Mouse (Mus musculus): ENCODE results near the gene Syt1. TPM values are rescaled to one million over a fixed set of nuclear protein-coding genes. Genes with fewer than 3 reads are reported as not detected.

Gene Syt1
- polyA plus RNA-seq, 2 experiments from 2014 or later = not detected

- ATAC-seq = no peak
These were observed 126.3 kb downstream of the Syt1 start for GRCm38 (mm10) chr10:108884520-108884919.

- ATAC-seq = no peak
These were observed 130.4 kb downstream of the Syt1 start for GRCm38 (mm10) chr10:108880372-108880771.

DNA sequence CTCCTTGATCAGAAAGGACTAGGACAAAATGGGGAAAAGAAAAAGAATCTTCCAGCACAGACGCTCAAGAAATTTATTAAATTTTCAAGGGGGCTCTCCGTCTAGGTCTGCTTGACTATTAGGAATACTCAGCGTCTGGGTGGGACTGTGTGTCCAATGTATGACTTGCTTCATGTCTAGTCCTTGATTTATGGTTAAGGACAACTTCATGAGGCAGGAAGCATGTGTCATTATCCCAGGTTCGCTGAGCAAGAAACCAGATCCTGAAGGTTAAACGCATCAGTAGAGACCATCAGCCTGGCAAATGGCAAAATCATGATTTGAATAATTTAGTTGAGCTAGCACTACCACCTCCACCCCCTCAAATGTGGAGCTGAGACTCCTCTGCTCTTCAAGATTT lies 135.1 kb downstream of the Syt1 start:
- ATAC-seq = no peak

DNA sequence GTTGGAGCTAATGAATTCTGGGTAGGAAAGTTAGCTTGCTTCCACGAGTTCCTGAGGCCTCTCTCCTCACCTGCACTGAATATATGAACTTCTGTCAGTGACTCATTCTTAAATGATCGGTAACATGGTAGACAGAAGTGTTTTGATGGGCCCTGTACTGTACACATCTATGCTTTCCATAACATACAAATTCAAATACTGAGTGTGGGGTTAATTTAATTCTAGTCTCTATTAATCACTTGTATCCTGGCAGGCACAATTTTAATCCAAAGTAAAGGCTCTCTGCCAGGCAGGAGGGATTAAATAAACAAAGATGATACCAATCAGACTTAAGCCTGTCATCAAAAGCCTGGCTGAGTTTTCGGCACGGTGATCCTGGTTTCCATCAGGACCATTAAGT lies 136.1 kb downstream of the Syt1 start:
- ATAC-seq = no peak

DNA sequence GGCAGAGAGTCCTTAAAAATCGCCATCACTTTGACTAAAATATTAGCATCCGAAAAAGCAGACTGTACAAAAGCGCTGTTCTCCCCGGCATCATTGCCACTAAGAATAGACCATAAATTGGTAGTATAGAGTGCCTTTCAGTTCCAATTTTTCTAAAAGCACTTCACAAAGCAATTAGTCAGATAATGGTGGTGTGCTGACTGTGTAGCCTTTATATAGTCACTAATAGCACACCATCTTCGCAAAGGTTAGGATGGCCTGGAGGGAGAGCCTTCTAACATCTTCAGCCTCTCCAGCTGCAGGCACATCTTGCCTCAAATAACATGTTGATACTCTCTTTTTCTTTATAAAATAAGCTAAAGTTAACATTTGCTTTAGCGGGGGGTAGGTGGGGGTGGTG lies 138.4 kb downstream of the Syt1 start:
- no peak for ATAC-seq

DNA sequence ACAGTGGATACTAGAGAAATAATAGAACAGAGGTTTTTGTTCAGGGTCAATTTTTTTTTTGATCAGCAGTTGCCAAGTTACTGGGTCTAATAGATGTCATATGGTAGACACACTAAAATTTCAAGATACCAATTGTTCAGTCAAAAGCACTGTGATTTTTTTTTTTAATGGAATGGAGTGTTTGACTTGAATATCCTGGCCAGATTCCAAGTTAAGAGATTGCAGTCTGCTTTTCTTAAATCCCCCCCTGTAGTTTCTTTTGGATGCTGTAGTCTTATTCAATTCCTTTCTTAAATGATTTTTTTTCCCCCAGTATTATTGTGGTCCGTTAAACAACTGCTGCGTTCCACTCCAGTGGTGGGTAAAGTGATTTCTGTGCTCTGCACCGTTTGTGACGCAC lies 140.2 kb downstream of the Syt1 start:
- ATAC-seq = no peak

GRCm38 (mm10) chr10:108868136-108868535 lies 142.6 kb downstream of the Syt1 start:
- no peak for ATAC-seq

DNA sequence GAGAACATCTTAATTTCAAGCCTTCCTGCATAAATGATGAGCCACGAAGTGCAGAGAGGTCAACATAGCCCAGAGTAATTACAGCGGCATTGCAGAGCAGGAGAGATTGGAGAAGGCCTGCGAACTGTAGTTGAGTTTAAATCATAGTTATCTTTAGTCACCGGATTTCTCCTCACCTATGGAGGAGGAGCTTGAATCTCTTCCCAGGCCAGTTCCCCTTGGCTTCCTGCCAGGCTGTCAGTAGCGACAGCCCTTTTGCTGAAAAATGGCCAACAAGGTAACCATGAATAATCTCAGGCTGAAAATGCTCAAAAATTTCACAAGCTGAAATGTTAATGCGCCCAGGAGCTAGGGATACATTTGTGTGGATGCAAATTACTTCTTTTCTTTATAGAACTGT lies 143.6 kb downstream of the Syt1 start:
- ATAC-seq = no peak

- no peak for ATAC-seq
These were observed 145.2 kb downstream of the Syt1 start for GRCm38 (mm10) chr10:108865586-108865985.

DNA sequence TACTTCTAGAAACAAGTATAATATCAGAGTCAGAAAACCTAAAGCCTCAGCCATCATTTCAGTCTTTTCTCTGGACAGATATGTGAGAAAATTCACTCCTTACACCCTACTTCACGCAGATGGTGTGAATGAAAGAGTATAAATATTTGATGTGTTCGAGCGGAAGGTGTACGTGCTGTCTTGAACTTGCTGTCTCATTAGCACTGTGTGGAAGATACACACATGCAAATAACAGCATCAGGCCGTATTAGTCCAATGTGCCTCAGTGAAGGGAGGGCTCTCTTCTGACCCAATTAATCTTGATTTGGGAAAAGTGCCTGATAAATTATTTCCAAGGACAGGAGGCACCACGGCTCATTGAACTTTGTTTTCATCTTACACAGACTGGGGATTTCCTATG lies 154.8 kb downstream of the Syt1 start:
- ATAC-seq = no peak

GRCm38 (mm10) chr10:108852757-108853156 lies 158.0 kb downstream of the Syt1 start:
- no peak for ATAC-seq

- no peak for ATAC-seq
These were observed 173.3 kb downstream of the Syt1 start for GRCm38 (mm10) chr10:108837434-108837833.

GRCm38 (mm10) chr10:108832248-108832647 lies 178.5 kb downstream of the Syt1 start:
- no peak for ATAC-seq

- no peak for ATAC-seq
These were observed 179.0 kb downstream of the Syt1 start for GRCm38 (mm10) chr10:108831801-108832200.

DNA sequence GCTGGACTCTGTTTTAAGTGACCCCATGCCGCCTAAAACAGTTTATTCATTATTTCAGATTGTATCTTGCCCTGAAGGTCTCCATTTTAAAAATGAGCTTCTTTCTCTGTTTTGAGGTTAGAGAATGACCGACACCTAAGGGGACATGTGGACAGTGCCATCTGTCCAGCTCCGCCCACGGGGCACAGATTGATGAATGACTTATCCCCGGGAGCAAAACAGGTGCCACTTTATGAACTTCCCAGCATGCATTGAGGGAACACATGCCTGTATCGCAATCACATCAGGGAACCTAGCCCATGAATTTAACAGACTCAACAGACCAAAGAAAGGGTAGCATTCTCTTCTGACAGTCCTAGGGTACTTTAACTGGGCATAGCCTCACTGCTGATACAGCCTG lies 188.5 kb downstream of the Syt1 start:
- ATAC-seq = no peak

- ATAC-seq = no peak
These were observed 195.4 kb downstream of the Syt1 start for GRCm38 (mm10) chr10:108815339-108815738.

DNA sequence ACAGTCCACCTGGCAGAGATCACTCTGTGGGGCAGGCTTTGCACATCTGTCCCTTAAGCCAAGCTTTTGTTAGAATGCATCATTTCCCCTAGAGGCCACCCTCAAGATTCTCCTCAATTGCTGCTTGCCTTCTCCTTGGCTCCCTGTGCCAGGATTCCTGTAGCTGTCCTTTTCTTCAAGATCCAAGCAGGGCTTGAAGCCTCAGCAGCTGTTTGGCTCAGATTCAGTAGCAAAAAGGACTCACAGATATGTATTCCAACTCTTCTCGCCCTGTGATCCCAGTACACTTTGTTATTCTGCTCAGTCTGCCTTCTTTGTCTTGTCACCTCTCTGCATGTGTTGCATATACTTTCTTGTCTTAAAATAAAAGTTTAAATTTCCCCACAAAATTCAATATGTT lies 206.4 kb downstream of the Syt1 start:
- ATAC-seq = no peak

GRCm38 (mm10) chr10:108800776-108801175 lies 210.0 kb downstream of the Syt1 start:
- no peak for ATAC-seq

DNA sequence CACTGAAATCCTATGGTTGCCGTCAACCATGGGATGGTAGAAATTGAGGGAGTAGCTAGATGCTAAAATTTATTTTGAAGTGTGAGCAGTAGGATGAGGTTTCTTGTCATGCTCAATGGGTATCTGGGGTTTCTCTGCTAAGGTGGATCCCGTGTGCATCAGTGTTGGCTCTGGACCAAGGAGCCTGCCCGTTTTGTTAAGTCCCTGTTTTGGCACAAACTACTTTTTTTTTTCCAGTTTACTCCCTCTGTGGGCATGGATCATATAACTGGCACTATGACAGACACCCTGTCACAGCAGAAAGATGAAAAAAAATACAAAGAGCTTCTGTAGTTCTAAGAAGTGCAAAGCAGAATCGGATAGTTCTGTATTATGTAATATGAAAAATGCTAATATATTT lies 212.0 kb downstream of the Syt1 start:
- ATAC-seq = no peak

- no peak for ATAC-seq
These were observed 228.0 kb downstream of the Syt1 start for GRCm38 (mm10) chr10:108782817-108783216.

GRCm38 (mm10) chr10:108780614-108781013 lies 230.2 kb downstream of the Syt1 start:
- no peak for ATAC-seq

- no peak for ATAC-seq
These were observed 234.0 kb downstream of the Syt1 start for GRCm38 (mm10) chr10:108776735-108777134.

DNA sequence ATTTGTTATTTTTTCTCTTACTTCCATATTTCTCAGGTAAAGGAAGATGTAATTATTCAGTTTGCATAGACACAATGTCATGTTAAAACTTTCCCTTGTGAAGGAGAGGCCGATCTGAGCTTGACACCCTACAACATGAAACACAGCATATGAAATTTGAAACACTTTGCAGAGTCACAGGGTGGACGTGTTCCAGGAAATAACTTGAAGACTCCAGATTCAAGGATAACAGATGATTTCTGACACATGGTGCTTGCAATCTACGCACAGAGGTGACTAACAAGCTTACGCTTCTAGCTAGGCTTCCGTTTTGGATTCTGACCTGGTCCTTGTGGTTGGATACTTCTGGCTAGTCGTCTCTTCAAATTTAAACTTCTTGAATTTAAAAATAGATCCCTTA lies 239.7 kb downstream of the Syt1 start:
- no peak for ATAC-seq

DNA sequence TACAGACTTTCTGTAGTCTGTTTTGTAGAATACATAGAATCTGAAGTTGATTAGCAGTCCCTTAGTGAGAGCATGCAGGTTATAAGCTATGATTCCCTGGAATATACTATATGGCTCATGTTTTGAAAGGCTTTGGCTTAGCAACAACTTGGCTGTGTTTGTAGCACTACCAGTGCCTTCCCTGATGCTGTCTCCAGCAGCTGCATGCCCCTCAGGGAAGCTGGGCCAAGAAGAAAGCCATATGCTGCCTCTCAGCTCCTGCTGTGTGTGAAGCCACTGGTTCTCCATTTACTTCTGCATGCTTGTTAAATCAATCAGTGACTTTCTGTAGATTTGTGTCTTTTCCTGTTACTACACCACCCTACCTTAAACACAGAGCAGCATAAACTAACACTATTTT lies 245.2 kb downstream of the Syt1 start:
- ATAC-seq = no peak

- no peak for ATAC-seq
These were observed 247.1 kb downstream of the Syt1 start for GRCm38 (mm10) chr10:108763722-108764121.

DNA sequence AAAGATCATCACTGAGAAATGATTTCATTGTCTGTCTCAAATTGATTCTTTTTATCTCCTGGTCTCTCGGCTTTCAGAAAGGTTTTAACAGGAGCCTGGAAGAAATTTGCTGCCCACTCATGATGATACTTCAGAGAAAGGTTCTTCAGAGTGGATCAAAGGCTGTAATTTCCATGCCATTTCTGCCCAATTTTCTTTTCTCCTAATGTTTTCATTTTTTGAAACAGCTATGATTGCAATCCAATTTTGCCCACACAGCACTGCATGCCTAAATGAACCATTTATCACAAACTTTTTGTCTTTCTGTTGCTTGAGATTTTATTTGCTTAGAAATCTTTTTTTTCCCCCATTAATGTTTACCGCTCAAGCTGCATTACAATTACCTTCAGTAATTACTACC lies 257.5 kb downstream of the Syt1 start:
- no peak for ATAC-seq

All from CD4-positive, CD25-positive, alpha-beta regulatory T cell, adult 4 months (primary cell).